Mouse (Mus musculus): ENCODE results near the gene Gm10762.

DNA sequence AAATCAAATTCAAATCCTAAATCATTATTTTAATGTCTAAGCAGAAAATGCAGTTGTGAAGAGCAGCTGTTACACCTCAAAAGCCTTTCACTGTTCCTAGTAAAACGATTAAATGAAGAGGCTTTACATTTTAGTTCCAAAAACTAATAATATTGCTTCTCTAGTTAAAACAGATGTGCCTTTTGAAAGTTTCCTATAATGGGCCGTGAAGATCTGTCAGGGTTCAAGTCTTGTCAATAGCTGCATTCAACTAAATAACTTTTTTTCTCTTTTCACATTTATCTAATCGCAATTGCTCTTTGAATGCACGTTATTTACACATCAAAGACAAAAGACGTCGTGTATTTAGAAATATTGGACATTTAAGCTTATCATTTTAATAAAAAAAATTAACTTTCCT, 1.3 kb downstream of the Gm10762 start:
- no peak for TF ChIP-seq CTCF (IDR thresholded peaks at IDR 0.05; ENCODE audit: control insufficient read depth, insufficient read depth, insufficient read length)
- TF ChIP-seq MYOD1 (IDR thresholded peaks at IDR 0.05; ENCODE audit: control insufficient read depth, insufficient read length, low read depth) = no peak
- TF ChIP-seq USF1 (IDR thresholded peaks at IDR 0.05; ENCODE audit: low read depth) = no peak
- TF ChIP-seq FOSL1 (IDR thresholded peaks at IDR 0.05; ENCODE audit: insufficient read depth, low read length, poor library complexity, severe bottlenecking) = no peak

All from C2C12 (cell line).